Mouse (Mus musculus): ENCODE data around the gene Hectd4. TPM values are rescaled to one million over a fixed set of nuclear protein-coding genes. Genes with fewer than 3 reads are reported as not detected.
"Not testable (repeated sequence)": the region's sequence is repeated elsewhere in the genome, so short reads cannot be mapped to it uniquely, and the experiment has no call there.

Hectd4 gene
- polyA plus RNA-seq, 1 experiment from 2014 or later = 4.8 TPM

- not testable (repeated sequence) for H3K4me3 ChIP-seq (replicated peaks); H3K4me1 ChIP-seq; H3K9ac ChIP-seq; H3K4me2 ChIP-seq; ATAC-seq (ENCODE audit: insufficient read depth, low FRiP score, low read depth); H3K27ac ChIP-seq; H3K27me3 ChIP-seq (replicated peaks); H3K9me3 ChIP-seq; H3K36me3 ChIP-seq
- WGBS = 91% methylated on average over 4 of the region's 4 CpGs
Observed at GRCm38 (mm10) chr5:121224020-121224419, 4.0 kb downstream of the Hectd4 start.

DNA sequence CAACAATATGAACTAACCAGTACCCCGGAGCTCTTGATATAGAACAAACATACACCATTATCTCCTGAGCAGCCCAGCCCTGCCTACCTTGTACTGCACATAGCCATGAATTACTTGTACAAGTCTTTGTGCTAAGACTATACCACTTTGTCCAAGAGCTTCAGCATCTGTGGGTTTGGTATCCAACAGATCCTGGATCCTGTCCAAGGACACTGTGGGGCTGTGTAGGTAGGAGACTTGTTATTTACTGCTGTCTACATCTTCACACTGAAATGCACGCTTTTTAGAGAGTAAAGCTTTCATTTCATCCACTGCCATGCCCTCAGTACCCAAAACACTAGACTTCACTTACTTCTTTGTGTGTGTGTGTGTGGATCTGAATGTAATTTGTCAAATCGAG, 4.8 kb downstream of the Hectd4 start:
- H3K4me3 ChIP-seq (replicated peaks) = no peak overlapping the region
- no peak overlapping the region for H3K4me2 ChIP-seq
- H3K27ac ChIP-seq = no peak overlapping the region
- H3K9me3 ChIP-seq = no peaks in the 10 kb centered on the region
- no peak overlapping the region for H3K9ac ChIP-seq
- no peaks in the 10 kb centered on the region for H3K36me3 ChIP-seq
- WGBS = 73% methylated on average over 3 of the region's 3 CpGs
- H3K27me3 ChIP-seq (replicated peaks) = no peaks in the 10 kb centered on the region
- ATAC-seq (ENCODE audit: insufficient read depth, low FRiP score, low read depth) = no peak
- H3K4me1 ChIP-seq = peaks cover 8% of the 10 kb centered on the region; the same call in 1 of the 2 replicates

DNA sequence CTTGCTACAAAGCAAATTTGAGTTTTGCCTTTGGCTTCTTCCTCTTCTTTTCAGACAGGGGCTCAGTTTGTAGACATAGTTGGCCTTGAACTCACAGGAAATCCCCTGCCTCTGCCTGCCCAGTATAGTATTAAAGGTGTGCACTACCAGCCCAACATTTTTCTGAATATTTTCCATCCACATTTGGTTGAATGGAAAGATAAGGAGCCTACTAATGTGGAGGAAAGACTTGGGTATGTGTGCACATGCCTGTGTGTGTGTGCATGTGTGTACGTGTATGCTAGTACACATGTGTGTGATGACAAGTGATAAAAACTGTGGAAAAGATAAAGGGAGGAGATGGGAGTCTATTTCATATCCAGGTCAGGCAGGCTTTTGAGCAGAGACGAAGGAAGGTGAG, 5.8 kb downstream of the Hectd4 start:
- 78% methylated on average over 2 of the region's 2 CpGs for WGBS
- no peaks in the 10 kb centered on the region for H3K27me3 ChIP-seq (replicated peaks)
- H3K9me3 ChIP-seq = no peaks in the 10 kb centered on the region
- ATAC-seq (ENCODE audit: insufficient read depth, low FRiP score, low read depth) = no peak
- peaks cover 8% of the 10 kb centered on the region; the same call in 1 of the 2 replicates for H3K4me1 ChIP-seq
- no peak overlapping the region for H3K4me3 ChIP-seq (replicated peaks)
- no peaks in the 10 kb centered on the region for H3K36me3 ChIP-seq
- no peak overlapping the region for H3K9ac ChIP-seq
- H3K4me2 ChIP-seq = no peak overlapping the region
- no peak overlapping the region for H3K27ac ChIP-seq

DNA sequence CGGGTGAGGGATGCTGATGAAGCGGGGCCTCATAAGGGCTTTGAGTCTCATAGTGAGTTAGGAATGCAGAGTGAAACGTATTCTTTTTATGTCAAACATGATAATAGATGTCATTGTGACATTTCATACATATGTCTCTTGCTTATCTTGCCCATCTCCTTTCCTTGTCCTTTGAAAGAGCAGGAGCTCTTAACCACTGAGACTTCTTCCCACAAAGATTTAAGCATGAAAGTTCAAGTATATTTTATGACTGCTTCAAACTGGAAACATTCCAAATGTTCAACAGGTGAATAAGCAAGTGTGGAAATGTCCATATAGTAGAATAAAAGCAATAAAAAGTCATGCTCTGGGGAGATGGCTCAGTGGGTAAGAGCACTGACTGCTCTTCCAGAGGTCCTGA, 6.4 kb downstream of the Hectd4 start:
- no peak for ATAC-seq (ENCODE audit: insufficient read depth, low FRiP score, low read depth)
- H3K4me2 ChIP-seq = no peak overlapping the region
- no peaks in the 10 kb centered on the region for H3K36me3 ChIP-seq
- peaks cover 6% of the 10 kb centered on the region; the same call in 1 of the 2 replicates for H3K4me1 ChIP-seq
- no peak overlapping the region for H3K9ac ChIP-seq
- H3K27ac ChIP-seq = no peak overlapping the region
- H3K27me3 ChIP-seq (replicated peaks) = no peaks in the 10 kb centered on the region
- H3K4me3 ChIP-seq (replicated peaks) = no peak overlapping the region
- H3K9me3 ChIP-seq = no peaks in the 10 kb centered on the region
- WGBS = 67% methylated on average over 3 of the region's 3 CpGs

DNA sequence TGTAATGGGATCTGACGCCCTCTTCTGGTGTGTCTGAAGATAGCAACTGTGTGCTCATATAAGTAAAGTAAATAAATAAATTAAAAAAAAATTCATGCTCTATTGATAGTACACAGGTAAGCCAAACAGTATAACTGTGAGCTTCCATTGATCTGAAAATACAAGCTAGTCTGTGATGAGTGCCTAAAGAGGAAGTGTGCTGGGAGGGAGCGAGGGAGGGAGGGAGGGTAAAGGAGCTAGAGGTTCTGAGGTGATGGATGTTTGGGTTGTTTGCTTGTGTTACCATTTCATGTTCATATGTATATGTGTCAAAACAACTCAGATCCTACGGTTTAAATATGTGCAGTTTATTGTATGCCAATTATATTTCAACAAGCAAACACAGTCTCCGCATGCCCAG, 6.8 kb downstream of the Hectd4 start:
- no peaks in the 10 kb centered on the region for H3K36me3 ChIP-seq
- ATAC-seq (ENCODE audit: insufficient read depth, low FRiP score, low read depth) = no peak
- H3K4me3 ChIP-seq (replicated peaks) = no peak overlapping the region
- H3K9ac ChIP-seq = no peak overlapping the region
- 0 out of 2 replicates have a peak, but pooled peaks cover 3% of the 10 kb centered on the region for H3K4me1 ChIP-seq
- H3K27ac ChIP-seq = no peak overlapping the region
- 77% methylated on average over 4 of the region's 4 CpGs for WGBS
- H3K9me3 ChIP-seq = no peaks in the 10 kb centered on the region
- no peaks in the 10 kb centered on the region for H3K27me3 ChIP-seq (replicated peaks)
- H3K4me2 ChIP-seq = no peak overlapping the region

DNA sequence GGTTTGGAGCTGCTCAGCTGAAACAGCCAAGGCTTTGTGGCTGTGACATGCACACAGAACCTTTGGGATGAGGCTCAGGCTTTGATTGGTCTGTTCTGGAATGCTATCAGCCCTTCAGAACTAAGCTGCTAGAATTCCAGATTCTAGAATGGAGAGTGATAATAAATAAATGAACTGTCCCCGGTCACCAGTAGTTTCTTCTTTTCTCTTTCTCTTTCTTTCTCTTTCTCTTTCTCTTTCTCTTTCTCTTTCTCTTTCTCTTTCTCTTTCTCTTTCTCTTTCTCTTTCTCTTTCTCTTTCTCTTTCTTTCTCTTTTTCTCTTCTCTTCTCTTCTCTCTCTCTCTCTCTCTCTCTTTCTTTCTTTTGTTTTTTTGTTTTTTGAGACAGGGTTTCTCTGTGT, 7.3 kb downstream of the Hectd4 start:
- not testable (repeated sequence) for H3K4me1 ChIP-seq; H3K4me2 ChIP-seq; H3K27ac ChIP-seq; H3K36me3 ChIP-seq; ATAC-seq (ENCODE audit: insufficient read depth, low FRiP score, low read depth); H3K4me3 ChIP-seq (replicated peaks); H3K27me3 ChIP-seq (replicated peaks); H3K9ac ChIP-seq; H3K9me3 ChIP-seq
- 86% methylated on average over 1 of the region's 1 CpGs for WGBS

GRCm38 (mm10) chr5:121229182-121229581, 9.2 kb downstream of the Hectd4 start:
- WGBS = 71% methylated on average over 2 of the region's 2 CpGs
- Histone ChIP-seq H3K9me3 (no peaks in the 10 kb centered on the region), H3K4me3 (replicated peaks) (no peak overlapping the region), H3K27me3 (replicated peaks) (no peaks in the 10 kb centered on the region), H3K4me1 (0 out of 2 replicates have a peak, but pooled peaks cover 3% of the 10 kb centered on the region), H3K4me2 (no peak overlapping the region), H3K36me3 (no peaks in the 10 kb centered on the region), H3K9ac (no peak overlapping the region), H3K27ac (no peak overlapping the region)
- no peak for ATAC-seq (ENCODE audit: insufficient read depth, low FRiP score, low read depth)

- Histone ChIP-seq H3K9me3 (no peaks in the 10 kb centered on the region), H3K4me2 (no peak overlapping the region), H3K36me3 (no peaks in the 10 kb centered on the region), H3K9ac (no peak overlapping the region), H3K27me3 (replicated peaks) (no peaks in the 10 kb centered on the region), H3K4me3 (replicated peaks) (no peak overlapping the region), H3K4me1 (no peaks in the 10 kb centered on the region), H3K27ac (no peak overlapping the region)
- 84% methylated on average over 9 of the region's 9 CpGs for WGBS
- no peak; the same call in 1 of the 2 replicates for ATAC-seq (ENCODE audit: insufficient read depth, low FRiP score, low read depth)
Observed at GRCm38 (mm10) chr5:121230811-121231210, 10.8 kb downstream of the Hectd4 start.

GRCm38 (mm10) chr5:121232789-121233188, 12.8 kb downstream of the Hectd4 start:
- no peaks in the 10 kb centered on the region for H3K27me3 ChIP-seq (replicated peaks)
- no peak overlapping the region for H3K4me2 ChIP-seq
- 92% methylated on average over 1 of the region's 1 CpGs for WGBS
- H3K36me3 ChIP-seq = no peaks in the 10 kb centered on the region
- no peaks in the 10 kb centered on the region for H3K4me1 ChIP-seq
- no peak overlapping the region for H3K27ac ChIP-seq
- no peak overlapping the region for H3K9ac ChIP-seq
- no peak for ATAC-seq (ENCODE audit: insufficient read depth, low FRiP score, low read depth)
- no peaks in the 10 kb centered on the region for H3K9me3 ChIP-seq
- H3K4me3 ChIP-seq (replicated peaks) = no peak overlapping the region

- no peak overlapping the region for H3K27ac ChIP-seq
Observed at GRCm38 (mm10) chr5:121233726-121234125, 13.7 kb downstream of the Hectd4 start.

GRCm38 (mm10) chr5:121236171-121236570, 16.2 kb downstream of the Hectd4 start:
- Histone ChIP-seq H3K27ac (no peak overlapping the region), H3K36me3 (no peaks in the 10 kb centered on the region), H3K27me3 (replicated peaks) (no peaks in the 10 kb centered on the region), H3K4me3 (replicated peaks) (no peak overlapping the region), H3K4me2 (no peak overlapping the region), H3K9me3 (no peaks in the 10 kb centered on the region), H3K4me1 (no peaks in the 10 kb centered on the region), H3K9ac (no peak overlapping the region)
- WGBS = 65% methylated on average over 5 of the region's 5 CpGs
- peak; percentile 96 for ATAC-seq (ENCODE audit: insufficient read depth, low FRiP score, low read depth)

More at GRCm38 (mm10) chr5:121233726-121234125, 13.7 kb downstream of the Hectd4 start:
- Histone ChIP-seq H3K4me2 (no peak overlapping the region), H3K4me3 (replicated peaks) (no peak overlapping the region), H3K9me3 (no peaks in the 10 kb centered on the region), H3K36me3 (no peaks in the 10 kb centered on the region), H3K4me1 (no peaks in the 10 kb centered on the region), H3K27me3 (replicated peaks) (no peaks in the 10 kb centered on the region), H3K9ac (no peak overlapping the region)
- 47% methylated on average over 2 of the region's 2 CpGs for WGBS
- no peak for ATAC-seq (ENCODE audit: insufficient read depth, low FRiP score, low read depth)

DNA sequence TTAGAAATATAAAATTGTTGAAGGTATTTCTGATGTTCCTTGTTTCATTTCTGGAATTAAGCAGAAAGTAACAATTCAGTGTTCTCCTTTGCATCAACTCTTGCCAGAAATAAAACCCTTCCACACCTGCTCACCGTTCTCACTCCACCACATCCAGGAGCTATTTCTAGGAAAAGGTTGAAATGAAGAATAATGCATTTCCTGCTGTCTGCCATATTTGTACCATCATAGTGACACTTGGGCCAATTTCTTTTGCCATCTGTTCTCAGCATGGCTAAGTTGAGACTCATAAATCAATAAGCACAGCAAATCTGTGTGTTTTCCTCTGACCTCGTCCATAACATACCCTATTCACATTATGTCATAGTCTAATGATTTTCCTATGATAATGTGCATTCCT, 18.2 kb downstream of the Hectd4 start:
- no peaks in the 10 kb centered on the region for H3K9me3 ChIP-seq
- no peak overlapping the region for H3K4me2 ChIP-seq
- no peak for ATAC-seq (ENCODE audit: insufficient read depth, low FRiP score, low read depth)
- H3K27me3 ChIP-seq (replicated peaks) = no peaks in the 10 kb centered on the region
- H3K27ac ChIP-seq = no peak overlapping the region
- no peaks in the 10 kb centered on the region for H3K4me1 ChIP-seq
- no peak overlapping the region for H3K9ac ChIP-seq
- no peaks in the 10 kb centered on the region for H3K36me3 ChIP-seq
- 73% methylated on average over 2 of the region's 2 CpGs for WGBS
- H3K4me3 ChIP-seq (replicated peaks) = no peak overlapping the region

DNA sequence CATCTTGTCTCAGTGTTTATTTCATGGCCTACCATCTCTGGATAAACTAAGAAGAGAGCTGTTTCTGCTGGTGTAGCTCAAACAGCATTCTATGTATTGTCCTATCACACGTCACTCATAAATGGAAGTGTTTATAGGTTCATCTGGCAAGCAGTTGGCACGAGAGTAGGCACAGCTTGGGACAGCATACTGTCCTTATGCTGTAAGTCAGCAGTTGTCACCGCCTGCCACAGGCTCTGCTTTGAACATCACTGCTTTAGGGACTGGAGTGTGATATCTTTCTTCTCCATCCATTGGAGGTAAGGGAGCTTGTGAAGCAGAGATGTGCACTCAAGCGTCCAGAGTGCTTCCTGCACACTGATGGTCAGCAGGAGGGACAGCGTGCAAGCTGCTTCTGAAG, 19.8 kb downstream of the Hectd4 start:
- no peak overlapping the region for H3K9ac ChIP-seq
- no peaks in the 10 kb centered on the region for H3K4me1 ChIP-seq
- ATAC-seq (ENCODE audit: insufficient read depth, low FRiP score, low read depth) = no peak
- no peaks in the 10 kb centered on the region for H3K9me3 ChIP-seq
- H3K36me3 ChIP-seq = no peaks in the 10 kb centered on the region
- WGBS = 75% methylated on average over 5 of the region's 5 CpGs
- no peak overlapping the region for H3K27ac ChIP-seq
- no peak overlapping the region for H3K4me2 ChIP-seq
- H3K4me3 ChIP-seq (replicated peaks) = no peak overlapping the region
- H3K27me3 ChIP-seq (replicated peaks) = no peaks in the 10 kb centered on the region
